ENCODE assay signal across 19 mouse cellular contexts in genomic region chr7:89540976-89541375, GRCm38 (mm10). TPM values are rescaled to one million over a fixed set of nuclear protein-coding genes. Genes with fewer than 3 reads are reported as not detected.
DNase-seq lines count a peak whose midpoint lies in the region; TF ChIP-seq lines count a peak whose summit lies in the region.
"Had no signal": no experiment of that assay in that cellular context is flagged by ENCODE, and none has a peak within 500 bp of the region (broad histone marks: within the 10 kb centered on the region; RNA-seq: fewer than 3 reads in every experiment).

No protein-coding gene starts in this region.

- no peaks in the 10 kb centered on the region for H3K27me3 ChIP-seq in heart, embryonic 10.5 days (ENCODE audit: insufficient read depth, poor library complexity, severe bottlenecking)
- no peaks in the 10 kb centered on the region for H3K27me3 ChIP-seq in myocyte (ENCODE audit: control insufficient read depth, insufficient read depth, insufficient read length)
- H3K27me3 ChIP-seq: embryonic facial prominence, embryonic 12.5 days; hindbrain, embryonic 12.5 days; limb, embryonic 13.5 days had no signal

- peak overlapping the region; percentile 51 for H3K4me2 ChIP-seq in myocyte (ENCODE audit: low read depth)
- H3K4me2 ChIP-seq: embryonic facial prominence, embryonic 12.5 days; hindbrain, embryonic 12.5 days; limb, embryonic 13.5 days had no signal

- no peaks in the 10 kb centered on the region for H3K9me3 ChIP-seq in heart, embryonic 10.5 days
- H3K9me3 ChIP-seq: embryonic facial prominence, embryonic 12.5 days; hindbrain, embryonic 12.5 days; limb, embryonic 13.5 days had no signal

- no peak for TF ChIP-seq POLR2A in myocyte (IDR thresholded peaks at IDR 0.05; ENCODE audit: insufficient read length, low read depth)

- peak overlapping the region; percentile 31; the same call in 1 of the 2 replicates for H3K27ac ChIP-seq in heart, embryonic 10.5 days
- H3K27ac ChIP-seq: embryonic facial prominence, embryonic 12.5 days; hindbrain, embryonic 12.5 days; limb, embryonic 13.5 days; liver, embryonic 14.5 days had no signal

- no peaks in the 10 kb centered on the region for H3K36me3 ChIP-seq in heart, embryonic 10.5 days
- no peaks in the 10 kb centered on the region for H3K36me3 ChIP-seq in myocyte (ENCODE audit: control insufficient read depth, insufficient read depth)
- H3K36me3 ChIP-seq: embryonic facial prominence, embryonic 12.5 days; hindbrain, embryonic 12.5 days; limb, embryonic 13.5 days had no signal

- WGBS in heart, embryonic 10.5 days: 61% methylated on average over 2 of the region's 2 CpGs

- DNase-seq in heart, embryonic 10.5 days (ENCODE audit: low spot score): no peak
- no peak for DNase-seq in heart, postnatal 25 days (ENCODE audit: low spot score)
- DNase-seq in right cerebral cortex, postnatal 25 days: peak; percentile 40
- DNase-seq in right cerebral cortex, postnatal 4 days: no peak
- no peak for DNase-seq in adrenal gland, adult (ENCODE audit: inconsistent age in 2 of 2, low spot score in 1 of 2)
- DNase-seq in spleen, adult 18-20 months: no peak
- DNase-seq: adrenal gland, adult 2 months; cerebellum, adult 11-12 months; kidney, adult 9 months; lung, postnatal 10 days; midbrain, embryonic 14.5 days; thymus, adult 18-20 months had no signal

- no peak overlapping the region for H3ac ChIP-seq in myocyte (ENCODE audit: control insufficient read depth, insufficient read length)

- H3K4me1 ChIP-seq in heart, embryonic 10.5 days: peaks cover 14% of the 10 kb centered on the region
- H3K4me1 ChIP-seq: embryonic facial prominence, embryonic 12.5 days; hindbrain, embryonic 12.5 days; limb, embryonic 13.5 days had no signal

- H3K79me2 ChIP-seq in myocyte (ENCODE audit: control insufficient read depth, insufficient read depth): no peaks in the 10 kb centered on the region

- no peak overlapping the region for H3K4me3 ChIP-seq in heart, embryonic 10.5 days
- H3K4me3 ChIP-seq in myocyte: no peak overlapping the region
- H3K4me3 ChIP-seq: embryonic facial prominence, embryonic 12.5 days; hindbrain, embryonic 12.5 days; limb, embryonic 13.5 days had no signal

- intact Hi-C loops in heart, postnatal 25 days (cut with DNase I): no loop called here

TF ChIP-seq in myocyte, 11 proteins besides CTCF, POLR2A, EP300 and RAD21:
- TF ChIP-seq MAX (IDR thresholded peaks at IDR 0.05; ENCODE audit: low read depth) (no peak), MYOG (IDR thresholded peaks at IDR 0.05; ENCODE audit: control insufficient read depth in 1 of 3, insufficient read depth in 1 of 3, insufficient read length in 2 of 3, low read depth in 2 of 3) (peak in 2 of 3 experiments; percentile 43 to 47), USF1 (IDR thresholded peaks at IDR 0.05; ENCODE audit: low read depth) (no peak), TCF12 (IDR thresholded peaks at IDR 0.05; ENCODE audit: insufficient read depth, poor library complexity, severe bottlenecking) (peak; percentile 51), MYOD1 (IDR thresholded peaks at IDR 0.05; ENCODE audit: control insufficient read depth in 1 of 3, insufficient read length in 2 of 3, low read depth in 2 of 3) (peak in 2 of 3 experiments; percentile 54 to 88), POLR2AphosphoS2 (IDR thresholded peaks at IDR 0.05; ENCODE audit: insufficient read length, low read depth) (no peak), E2F4 (IDR thresholded peaks at IDR 0.05; ENCODE audit: insufficient read depth) (no peak), REST (IDR thresholded peaks at IDR 0.05; ENCODE audit: insufficient read depth, insufficient read length) (no peak), CEBPB (IDR thresholded peaks at IDR 0.05; ENCODE audit: insufficient read depth, poor library complexity, severe bottlenecking) (no peak), TCF3 (IDR thresholded peaks at IDR 0.05; ENCODE audit: insufficient read length, low read depth) (no peak)

RNA-seq across cellular contexts. Expression of gene Prss23, which starts 14.0 kb away (rescaled TPM):
- polyA plus RNA-seq in heart, embryonic 10.5 days (2016; fragmentation: Nextera tagmentation; extraction: Ambion mirVana): 38.6 and 40.7 TPM in 2 replicates
- 10 to 100 TPM; 24.6 to 25.0 TPM for total RNA-seq in heart, postnatal 25 days (2021)
- polyA plus RNA-seq in myocyte (2012; fragmentation: generic; extraction: Trizol): 98.5 TPM
- total RNA-seq: MEL had no signal
- polyA plus RNA-seq: inflammation-experienced regulatory T-cells, adult 6 months had no signal
